ENCODE assay signal across 19 mouse cellular contexts in genomic region chr1:88305018-88305795, GRCm38 (mm10). TPM values are rescaled to one million over a fixed set of nuclear protein-coding genes. Genes with fewer than 3 reads are reported as not detected.
A peak's percentile ranks its signal among the peaks of the same experiment; 100 is the strongest.
DNase-seq lines count a peak whose midpoint lies in the region; ATAC-seq and TF ChIP-seq lines count a peak whose summit lies in the region.
"Had no signal": no experiment of that assay in that cellular context is flagged by ENCODE, and none has a peak within 500 bp of the region (broad histone marks: within the 10 kb centered on the region; RNA-seq: fewer than 3 reads in every experiment).

No protein-coding gene starts in this region.

- peak; percentile 3 for DNase-seq in hindbrain, embryonic 11.5 days (ENCODE audit: low spot score)
- DNase-seq in 416B (ENCODE audit: low read depth), result peak; percentile 9
- peak; percentile 22 for DNase-seq in MN1 (ENCODE audit: low spot score)
- peak; percentile 4 for DNase-seq in limb, embryonic 14.5 days (ENCODE audit: low spot score)
- DNase-seq in Muller cell, postnatal 12 days (ENCODE audit: inconsistent ontology term), result no peak
- DNase-seq in spleen, postnatal 36 days (ENCODE audit: low spot score in 2 of 2), result no peak
- DNase-seq: adrenal gland, adult 2 months; cerebellum, postnatal 36 days; gastrocnemius, postnatal 10 days; kidney, adult 2 months; lung, postnatal 14 days had no signal

- H3K4me1 ChIP-seq in hindbrain, embryonic 11.5 days (replicated peaks; ENCODE audit: control insufficient read depth, insufficient read depth, low read length), result no peaks in the 10 kb centered on the region
- H3K4me1 ChIP-seq in hindbrain, embryonic 16.5 days (ENCODE audit: control insufficient read depth, insufficient read depth, low read depth, low read length), result no peaks in the 10 kb centered on the region
- H3K4me1 ChIP-seq in limb, embryonic 14.5 days (ENCODE audit: control insufficient read depth, insufficient read depth, low read length), result no peaks in the 10 kb centered on the region
- H3K4me1 ChIP-seq: liver, embryonic 12.5 days; midbrain, embryonic 10.5 days had no signal

- no peak for TF ChIP-seq POLR2A in limb, embryonic 14.5 days (IDR thresholded peaks at IDR 0.05; ENCODE audit: borderline replicate concordance, extremely low read depth, insufficient read depth, insufficient read length)

- H3K4me2 ChIP-seq in hindbrain, embryonic 11.5 days (replicated peaks; ENCODE audit: low read depth, low read length), result no peak overlapping the region
- H3K4me2 ChIP-seq in hindbrain, embryonic 16.5 days (ENCODE audit: low read length), result no peak overlapping the region
- no peak overlapping the region for H3K4me2 ChIP-seq in limb, embryonic 14.5 days (replicated peaks; ENCODE audit: low read depth, low read length, severe bottlenecking)
- H3K4me2 ChIP-seq: heart, embryonic 11.5 days; liver, embryonic 12.5 days had no signal

- peaks cover 86% of the 10 kb centered on the region for H3K9me3 ChIP-seq in hindbrain, embryonic 11.5 days (ENCODE audit: control insufficient read depth, low read length)
- H3K9me3 ChIP-seq in hindbrain, embryonic 16.5 days (ENCODE audit: control insufficient read depth, low read length), result peaks cover 85% of the 10 kb centered on the region
- H3K9me3 ChIP-seq in limb, embryonic 14.5 days (ENCODE audit: control insufficient read depth, low read length), result peaks cover 94% of the 10 kb centered on the region

- H3K9ac ChIP-seq in hindbrain, embryonic 11.5 days (ENCODE audit: low read depth, low read length), result no peak overlapping the region
- no peak overlapping the region for H3K9ac ChIP-seq in hindbrain, embryonic 16.5 days (ENCODE audit: low read depth, low read length)
- no peak overlapping the region for H3K9ac ChIP-seq in limb, embryonic 14.5 days (ENCODE audit: low read depth, low read length, severe bottlenecking)
- H3K9ac ChIP-seq: liver, embryonic 12.5 days had no signal

- WGBS in hindbrain, embryonic 11.5 days, result 55% methylated on average over 6 of the region's 6 CpGs
- WGBS in hindbrain, embryonic 16.5 days, result 51% methylated on average over 6 of the region's 6 CpGs
- 51% methylated on average over 6 of the region's 6 CpGs for WGBS in limb, embryonic 14.5 days

- no peak overlapping the region for H3K27ac ChIP-seq in hindbrain, embryonic 11.5 days (ENCODE audit: low read depth, low read length)
- no peak overlapping the region for H3K27ac ChIP-seq in hindbrain, embryonic 16.5 days (ENCODE audit: low read depth, low read length)
- H3K27ac ChIP-seq in limb, embryonic 14.5 days (replicated peaks; ENCODE audit: low read depth, low read length), result no peak overlapping the region
- H3K27ac ChIP-seq: left cerebral cortex, adult 2 months; liver, embryonic 12.5 days; midbrain, embryonic 10.5 days had no signal

- H3K4me3 ChIP-seq in hindbrain, embryonic 11.5 days (ENCODE audit: low read depth, low read length), result no peak overlapping the region
- H3K4me3 ChIP-seq in hindbrain, embryonic 16.5 days (ENCODE audit: low read length), result no peak overlapping the region
- no peak overlapping the region for H3K4me3 ChIP-seq in limb, embryonic 14.5 days (replicated peaks; ENCODE audit: low read length)
- H3K4me3 ChIP-seq: left cerebral cortex, adult 2 months; liver, embryonic 12.5 days; midbrain, embryonic 10.5 days had no signal

- H3K36me3 ChIP-seq in hindbrain, embryonic 11.5 days (ENCODE audit: control insufficient read depth, insufficient read depth, low read length), result 0 out of 2 replicates have a peak, but pooled peaks cover 2% of the 10 kb centered on the region
- H3K36me3 ChIP-seq in hindbrain, embryonic 16.5 days (ENCODE audit: control insufficient read depth, insufficient read depth, low read length), result no peaks in the 10 kb centered on the region
- no peaks in the 10 kb centered on the region for H3K36me3 ChIP-seq in limb, embryonic 14.5 days (ENCODE audit: control insufficient read depth, insufficient read depth, low read length)
- H3K36me3 ChIP-seq: liver, embryonic 12.5 days; midbrain, embryonic 10.5 days had no signal

- ATAC-seq in hindbrain, embryonic 11.5 days (ENCODE audit: low FRiP score), result no peak
- ATAC-seq in hindbrain, embryonic 16.5 days, result no peak
- ATAC-seq in limb, embryonic 14.5 days (ENCODE audit: low FRiP score, low read depth), result no peak
- no peak for ATAC-seq in frontal cortex, adult (ENCODE audit: low TSS enrichment)
- ATAC-seq: forebrain, embryonic 16.5 days; liver, embryonic 12.5 days had no signal

- no peaks in the 10 kb centered on the region for H3K27me3 ChIP-seq in hindbrain, embryonic 11.5 days (ENCODE audit: control insufficient read depth, insufficient read depth, low read length)
- H3K27me3 ChIP-seq in hindbrain, embryonic 16.5 days (replicated peaks; ENCODE audit: control insufficient read depth, insufficient read depth, low read length), result no peaks in the 10 kb centered on the region
- no peaks in the 10 kb centered on the region for H3K27me3 ChIP-seq in limb, embryonic 14.5 days (ENCODE audit: control insufficient read depth, insufficient read depth, low read length)
- H3K27me3 ChIP-seq: liver, embryonic 12.5 days had no signal

RNA-seq across cellular contexts. Expression of gene Trpm8, which starts 27.7 kb away (rescaled TPM):
- not detected in 2 replicates for polyA plus RNA-seq in hindbrain, embryonic 11.5 days (2014; fragmentation: Nextera tagmentation; extraction: Ambion mirVana)
- polyA plus RNA-seq in hindbrain, embryonic 16.5 days (2015; fragmentation: Nextera tagmentation; extraction: Ambion mirVana), result 0.10 and 0.14 TPM in 2 replicates
- polyA plus RNA-seq in limb, embryonic 14.5 days (2012; rRNA removed), result not detected in 2 replicates
- polyA plus RNA-seq in limb, embryonic 14.5 days (2014; fragmentation: Nextera tagmentation; extraction: Ambion mirVana), result not detected in 2 replicates
- polyA plus RNA-seq: adrenal gland, adult 2 months; kidney, adult 2 months; liver, embryonic 12.5 days; midbrain, embryonic 10.5 days; small intestine, adult 2 months had no signal

RNA-seq across cellular contexts. Expression of gene Hjurp, which starts 27.8 kb away (rescaled TPM):
- 126 and 136 TPM in 2 replicates for polyA plus RNA-seq in hindbrain, embryonic 11.5 days (2014; fragmentation: Nextera tagmentation; extraction: Ambion mirVana)
- polyA plus RNA-seq in hindbrain, embryonic 16.5 days (2015; fragmentation: Nextera tagmentation; extraction: Ambion mirVana), result 66.4 and 80.3 TPM in 2 replicates
- polyA plus RNA-seq in limb, embryonic 14.5 days (2012; rRNA removed), result 277 and 360 TPM in 2 replicates
- polyA plus RNA-seq in limb, embryonic 14.5 days (2014; fragmentation: Nextera tagmentation; extraction: Ambion mirVana), result 139 and 150 TPM in 2 replicates

Comparison
In these comparisons a context has a peak if more than half of its experiments do, and no peak if none do; other contexts are left out.
1. DNase-seq: peak in hindbrain, embryonic 11.5 days (single experiment), 416B (single experiment), MN1 (single experiment) and limb, embryonic 14.5 days (single experiment); none in Muller cell, postnatal 12 days (single experiment) and spleen, postnatal 36 days (0 of 2).